Mouse (Mus musculus): ENCODE data around the gene Exoc3l. TPM values are rescaled to one million over a fixed set of nuclear protein-coding genes. Genes with fewer than 3 reads are reported as not detected.

The Exoc3l gene
- polyA plus RNA-seq, 1 experiment from 2014 or later, result 25.4 TPM

DNA sequence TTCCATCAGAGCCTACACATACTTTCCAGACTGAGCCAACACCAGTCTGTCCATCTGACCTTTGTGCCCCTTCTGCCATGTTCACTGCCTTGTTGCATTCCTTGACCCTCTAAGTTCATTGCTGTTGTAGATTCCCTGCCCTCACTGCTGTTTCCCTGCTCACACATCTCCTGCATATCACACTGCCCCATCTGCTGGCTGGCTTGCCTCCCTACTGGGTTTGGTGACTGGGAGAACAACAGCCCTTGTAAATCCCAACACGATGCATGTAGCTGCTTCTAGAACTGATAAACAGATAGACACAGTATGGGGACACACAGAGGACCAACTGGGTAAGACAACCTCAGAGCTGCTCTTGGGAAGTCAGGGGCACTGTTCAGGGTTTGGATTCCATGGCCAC is 15.8 kb upstream of the Exoc3l start:
- H3K36me3 ChIP-seq, result peaks cover 91% of the 10 kb centered on the region
- no peaks in the 10 kb centered on the region for H3K9me3 ChIP-seq (replicated peaks)
- no peak overlapping the region for H3K4me3 ChIP-seq (replicated peaks)
- H3K27me3 ChIP-seq, result no peaks in the 10 kb centered on the region
- H3K27ac ChIP-seq, result no peak overlapping the region
- no peaks in the 10 kb centered on the region for H3K4me1 ChIP-seq
- no peak overlapping the region for H3K4me2 ChIP-seq
- no peak overlapping the region for H3K9ac ChIP-seq
- ATAC-seq (replicated peaks; ENCODE audit: low FRiP score), result no peak
- WGBS, result 93% methylated on average over 1 of the region's 1 CpGs

DNA sequence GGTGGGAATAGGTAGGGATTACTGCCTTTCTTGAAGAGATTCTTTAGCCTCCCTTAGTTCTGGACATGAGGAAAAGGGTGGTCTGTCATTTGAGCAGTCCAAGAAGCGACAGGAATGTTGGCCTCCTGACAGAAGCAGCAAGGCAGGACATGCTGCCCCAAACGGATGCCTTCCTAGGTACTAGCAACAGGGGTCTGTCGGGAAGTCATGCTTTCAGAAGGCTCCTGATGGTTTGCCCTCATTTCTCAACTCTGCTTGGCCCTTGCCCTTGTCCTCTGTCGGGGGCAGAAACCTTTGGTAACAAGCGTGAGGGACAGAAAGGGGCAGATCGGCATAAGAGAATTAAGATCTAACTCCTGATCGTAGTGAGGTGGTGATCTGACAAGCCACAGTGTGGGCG is 14.2 kb upstream of the Exoc3l start:
- H3K4me1 ChIP-seq, result peaks cover 15% of the 10 kb centered on the region
- H3K9ac ChIP-seq, result no peak overlapping the region
- no peak overlapping the region for H3K27ac ChIP-seq
- ATAC-seq (replicated peaks; ENCODE audit: low FRiP score), result no peak
- 80% methylated on average over 8 of the region's 8 CpGs for WGBS
- H3K27me3 ChIP-seq, result no peaks in the 10 kb centered on the region
- H3K4me3 ChIP-seq (replicated peaks), result no peak overlapping the region
- no peaks in the 10 kb centered on the region for H3K9me3 ChIP-seq (replicated peaks)
- H3K4me2 ChIP-seq, result no peak overlapping the region
- peaks cover 77% of the 10 kb centered on the region for H3K36me3 ChIP-seq

DNA sequence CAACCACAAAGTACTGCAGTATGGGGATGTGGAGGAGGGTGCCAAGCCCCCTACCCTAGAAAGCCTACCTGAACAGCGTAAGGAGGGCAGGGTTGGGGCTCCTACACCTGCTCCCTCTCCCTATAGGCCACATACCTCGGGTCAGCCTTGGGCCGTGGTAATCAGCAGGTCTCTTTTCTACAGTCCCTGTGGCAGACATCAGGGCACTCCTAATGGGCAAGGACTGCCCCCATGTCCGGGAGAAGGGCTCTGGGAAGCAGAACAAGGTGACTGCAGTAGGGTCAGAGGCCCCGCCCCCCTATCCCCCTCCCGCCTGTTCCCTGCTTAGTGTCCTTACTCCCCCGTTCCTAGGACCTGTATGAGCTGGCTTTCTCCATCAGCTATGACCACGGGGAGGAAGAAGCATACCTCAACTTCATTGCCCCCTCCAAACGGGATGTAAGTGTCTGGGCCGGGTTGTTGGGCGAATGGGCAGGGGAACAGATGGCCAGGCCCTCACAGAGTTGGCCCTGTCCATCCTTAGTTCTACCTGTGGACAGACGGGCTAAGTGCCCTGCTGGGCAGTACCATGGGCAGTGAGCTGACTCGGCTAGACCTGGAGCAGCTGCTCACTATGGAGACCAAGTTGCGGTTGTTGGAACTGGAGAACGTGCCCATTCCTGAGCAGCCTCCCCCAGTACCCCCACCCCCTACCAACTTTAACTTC is 13.4 kb upstream of the Exoc3l start:
- H3K4me2 ChIP-seq, result no peak overlapping the region
- ATAC-seq (replicated peaks; ENCODE audit: low FRiP score), result no peak
- peaks cover 23% of the 10 kb centered on the region for H3K4me1 ChIP-seq
- no peaks in the 10 kb centered on the region for H3K9me3 ChIP-seq (replicated peaks)
- no peaks in the 10 kb centered on the region for H3K27me3 ChIP-seq
- no peak overlapping the region for H3K9ac ChIP-seq
- no peak overlapping the region for H3K4me3 ChIP-seq (replicated peaks)
- H3K36me3 ChIP-seq, result peaks cover 76% of the 10 kb centered on the region
- 78% methylated on average over 15 of the region's 15 CpGs for WGBS
- H3K27ac ChIP-seq, result no peak overlapping the region

DNA sequence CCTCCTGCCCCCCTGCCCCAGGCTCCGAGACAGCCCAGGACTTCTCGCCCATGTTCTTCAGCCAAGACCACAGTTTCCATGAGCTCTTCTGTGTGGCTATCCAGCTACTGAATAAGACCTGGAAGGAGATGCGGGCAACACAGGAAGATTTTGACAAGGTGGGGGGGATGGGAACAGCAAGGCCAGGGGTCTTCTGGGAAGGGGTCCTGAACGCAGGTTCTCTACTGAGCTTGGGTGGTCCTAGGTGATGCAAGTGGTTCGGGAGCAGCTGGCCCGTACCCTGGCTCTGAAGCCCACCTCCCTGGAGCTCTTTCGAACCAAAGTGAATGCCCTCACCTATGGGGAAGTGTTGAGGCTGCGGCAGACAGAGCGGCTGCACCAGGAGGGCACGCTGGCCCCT is 12.5 kb upstream of the Exoc3l start:
- Histone ChIP-seq H3K9ac (no peak overlapping the region), H3K36me3 (peaks cover 76% of the 10 kb centered on the region), H3K4me3 (replicated peaks) (no peak overlapping the region), H3K4me2 (no peak overlapping the region), H3K4me1 (peaks cover 27% of the 10 kb centered on the region), H3K9me3 (replicated peaks) (no peaks in the 10 kb centered on the region), H3K27ac (no peak overlapping the region), H3K27me3 (no peaks in the 10 kb centered on the region)
- WGBS, result 87% methylated on average over 10 of the region's 10 CpGs
- ATAC-seq (replicated peaks; ENCODE audit: low FRiP score), result no peak

DNA sequence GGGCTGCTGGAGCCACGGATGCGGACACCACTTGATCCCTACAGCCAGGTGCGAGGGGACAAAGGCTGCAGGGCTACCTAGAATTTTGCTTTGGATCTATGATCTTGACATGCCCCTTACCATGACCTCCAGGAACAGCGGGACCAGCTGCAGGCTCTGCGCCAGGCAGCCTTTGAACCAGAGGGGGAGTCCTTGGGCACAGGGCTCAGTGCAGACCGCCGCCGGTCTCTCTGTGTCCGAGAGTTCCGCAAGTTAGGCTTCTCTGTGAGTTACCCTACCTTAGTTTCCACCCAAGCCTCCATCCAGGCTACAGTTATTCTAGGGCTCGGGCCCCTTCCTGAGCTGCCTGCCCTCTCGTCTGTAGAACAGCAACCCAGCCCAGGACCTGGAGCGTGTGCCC is 11.8 kb upstream of the Exoc3l start:
- Histone ChIP-seq H3K4me1 (peaks cover 27% of the 10 kb centered on the region), H3K36me3 (peaks cover 77% of the 10 kb centered on the region), H3K27me3 (no peaks in the 10 kb centered on the region), H3K9ac (no peak overlapping the region), H3K4me3 (replicated peaks) (no peak overlapping the region), H3K9me3 (replicated peaks) (no peaks in the 10 kb centered on the region), H3K4me2 (no peak overlapping the region), H3K27ac (no peak overlapping the region)
- WGBS, result 93% methylated on average over 13 of the region's 13 CpGs
- no peak for ATAC-seq (replicated peaks; ENCODE audit: low FRiP score)

DNA sequence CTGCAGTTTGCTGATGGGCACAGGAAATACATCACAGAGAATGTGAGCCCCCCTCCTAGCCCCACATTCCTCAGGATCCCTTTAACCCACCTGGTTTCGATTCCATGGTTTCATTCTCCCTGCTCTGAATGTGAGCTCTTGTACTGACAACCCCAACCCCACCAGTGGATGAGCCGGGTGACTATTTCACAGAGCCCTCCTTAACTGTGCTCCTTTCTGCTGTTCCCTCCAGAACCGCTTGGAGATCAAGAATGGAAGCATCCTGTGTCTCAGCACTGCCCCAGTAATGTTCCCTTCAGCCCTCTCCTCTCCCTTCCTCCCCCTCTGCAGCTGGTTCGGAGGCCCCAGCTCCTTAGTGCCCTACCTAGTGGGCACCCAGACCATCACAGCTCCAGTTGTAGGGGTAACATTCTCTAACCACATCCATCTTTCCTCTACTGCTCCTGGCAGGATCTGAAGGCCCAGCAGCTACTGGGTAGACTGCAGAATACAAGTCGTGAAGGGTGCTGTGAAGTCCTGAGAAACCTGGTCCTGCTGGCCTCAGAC is 10.3 kb upstream of the Exoc3l start:
- Histone ChIP-seq H3K27ac (peak overlapping the region; percentile 91), H3K9ac (peak overlapping the region; percentile 35), H3K4me2 (peak overlapping the region; percentile 76), H3K27me3 (no peaks in the 10 kb centered on the region), H3K4me3 (replicated peaks) (peak overlapping the region; percentile 46), H3K4me1 (peaks cover 27% of the 10 kb centered on the region), H3K9me3 (replicated peaks) (no peaks in the 10 kb centered on the region), H3K36me3 (peaks cover 77% of the 10 kb centered on the region)
- ATAC-seq (replicated peaks; ENCODE audit: low FRiP score), result peak; percentile 12; the same call in 1 of the 2 replicates
- WGBS, result 46% methylated on average over 5 of the region's 5 CpGs

DNA sequence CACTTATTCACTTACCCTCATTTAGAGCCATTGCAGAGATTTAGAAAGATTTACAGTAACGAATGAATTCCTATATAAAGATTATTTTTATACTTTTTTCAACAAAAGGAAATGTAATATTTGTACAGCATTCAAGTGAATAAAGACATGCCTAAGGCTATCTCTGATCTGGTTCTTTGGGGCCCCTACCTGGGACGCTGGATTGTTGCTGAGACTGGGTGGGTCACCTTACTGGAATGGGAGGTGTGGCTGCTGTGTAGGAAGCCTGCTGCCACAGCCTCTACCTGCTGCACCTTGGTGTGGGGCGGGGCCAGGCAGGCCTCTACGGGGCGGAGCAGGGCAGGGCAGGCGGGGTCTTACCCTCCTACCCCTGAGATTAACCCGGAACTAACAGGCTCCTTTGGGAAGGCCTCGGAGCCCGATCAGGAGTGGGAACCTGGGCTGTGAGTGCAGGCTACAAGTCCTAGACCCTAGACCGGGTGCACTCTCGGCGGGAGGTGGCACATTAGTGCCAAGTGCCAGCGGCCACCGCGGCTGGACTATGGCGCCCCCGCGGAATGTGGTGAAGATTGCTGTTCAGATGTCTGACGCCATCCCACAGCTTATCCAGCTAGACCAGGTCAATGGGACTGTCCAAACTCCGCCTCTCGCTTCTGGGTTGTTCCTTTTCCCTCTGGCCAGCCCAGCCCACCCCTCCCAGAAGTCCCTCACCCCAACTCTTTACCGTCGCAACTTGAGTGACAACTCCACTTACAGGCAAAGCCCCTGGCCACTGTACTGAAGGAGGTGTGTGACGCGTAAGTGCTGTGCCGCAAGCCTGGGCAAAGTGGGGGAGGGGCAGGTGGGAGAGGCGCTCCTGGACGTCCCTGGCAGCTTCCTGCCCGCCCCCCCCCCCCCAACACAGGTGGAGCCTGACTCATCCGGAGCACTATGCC is 9.6 kb upstream of the Exoc3l start, which contains the start of gene Elmo3:
Gene Elmo3, plus strand, starts transcription at position 391 of the 935 bp plus-strand sequence.
- H3K27ac ChIP-seq, result peak within 1 kb of the TSS; percentile 91
- H3K4me3 ChIP-seq (replicated peaks), result peak within 1 kb of the TSS; percentile 46
- no peaks in the 10 kb centered on the region for H3K9me3 ChIP-seq (replicated peaks)
- no peaks in the 10 kb centered on the region for H3K27me3 ChIP-seq
- 5% methylated on average over 30 of the region's 30 CpGs for WGBS
- ATAC-seq (replicated peaks; ENCODE audit: low FRiP score), result peak; percentile 86
- H3K9ac ChIP-seq, result peak within 1 kb of the TSS; percentile 47
- H3K4me2 ChIP-seq, result peak within 1 kb of the TSS; percentile 76
- peaks cover 78% of the 10 kb centered on the region for H3K36me3 ChIP-seq
- H3K4me1 ChIP-seq, result peaks cover 27% of the 10 kb centered on the region

DNA sequence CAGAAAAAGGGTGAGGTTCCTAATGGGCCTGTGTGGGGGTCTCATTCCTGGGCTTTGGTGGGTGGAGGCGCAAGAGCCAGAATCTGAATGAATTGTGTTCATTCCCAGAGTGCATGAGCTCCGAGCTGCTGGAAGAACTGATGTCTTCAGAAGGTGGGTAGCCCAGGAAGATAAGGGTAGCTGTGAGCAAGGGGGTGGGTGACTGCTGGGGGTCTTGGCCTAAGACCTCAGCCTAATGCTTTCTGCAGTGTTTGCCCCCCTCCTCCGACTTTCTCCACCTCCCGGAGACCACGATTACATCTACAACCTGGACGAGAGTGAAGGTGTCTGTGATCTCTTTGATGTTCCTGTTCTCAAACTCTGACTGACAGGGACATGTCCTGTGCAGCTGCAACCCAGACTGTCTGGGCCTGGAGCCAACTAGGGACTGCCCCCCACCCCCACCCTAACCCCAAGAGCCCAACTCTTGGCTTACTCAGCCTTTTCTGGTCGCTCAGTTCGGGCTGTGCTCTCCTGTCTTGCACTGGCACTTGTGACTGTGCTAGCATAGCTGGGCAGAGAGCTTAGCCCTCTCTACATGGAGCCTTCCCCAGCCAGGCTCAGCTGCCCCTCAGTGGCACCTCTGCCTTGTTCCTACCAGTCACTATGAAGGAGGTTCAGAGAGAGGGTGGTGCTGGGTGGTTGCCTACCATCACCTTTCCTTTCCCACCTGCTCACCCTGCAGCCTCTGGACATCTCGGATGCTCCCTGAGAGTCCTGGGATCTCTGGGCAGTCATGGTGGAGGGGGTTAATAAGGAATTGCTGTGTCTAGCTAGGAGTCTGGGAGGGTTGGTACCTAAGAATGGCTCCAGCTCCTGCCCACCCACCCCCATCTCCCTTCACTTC is 8.7 kb upstream of the Exoc3l start:
- no peak overlapping the region for H3K4me2 ChIP-seq
- H3K9ac ChIP-seq, result no peak overlapping the region
- H3K27ac ChIP-seq, result peak overlapping the region; percentile 91
- WGBS, result 65% methylated on average over 9 of the region's 9 CpGs
- no peak overlapping the region for H3K4me3 ChIP-seq (replicated peaks)
- H3K36me3 ChIP-seq, result peaks cover 78% of the 10 kb centered on the region
- ATAC-seq (replicated peaks; ENCODE audit: low FRiP score), result peak; percentile 12
- no peaks in the 10 kb centered on the region for H3K27me3 ChIP-seq
- H3K9me3 ChIP-seq (replicated peaks), result no peaks in the 10 kb centered on the region
- peaks cover 27% of the 10 kb centered on the region for H3K4me1 ChIP-seq

DNA sequence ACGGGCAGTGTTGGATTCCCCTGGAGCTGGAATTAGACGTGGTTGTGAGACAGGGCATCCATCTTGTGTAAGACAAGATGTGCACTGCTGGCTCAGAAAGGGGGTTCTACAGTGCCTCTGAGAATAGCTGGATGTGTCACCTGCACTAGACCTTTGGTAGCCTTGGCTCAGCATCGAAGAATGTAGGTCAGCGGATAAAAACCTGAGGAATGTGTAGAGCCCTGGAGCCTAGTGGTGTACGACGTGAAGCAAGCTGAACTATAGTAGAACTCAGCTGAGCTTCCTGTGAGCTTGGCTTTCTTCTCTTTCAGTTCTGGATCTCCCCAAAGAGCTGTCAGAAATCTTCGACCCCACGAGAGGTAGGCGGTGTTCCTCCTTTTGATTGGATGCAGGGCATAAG is 8.0 kb upstream of the Exoc3l start:
- peaks cover 30% of the 10 kb centered on the region for H3K4me1 ChIP-seq
- no peaks in the 10 kb centered on the region for H3K27me3 ChIP-seq
- peaks cover 78% of the 10 kb centered on the region for H3K36me3 ChIP-seq
- no peak overlapping the region for H3K9ac ChIP-seq
- 78% methylated on average over 9 of the region's 9 CpGs for WGBS
- H3K4me3 ChIP-seq (replicated peaks), result no peak overlapping the region
- H3K4me2 ChIP-seq, result no peak overlapping the region
- peak overlapping the region; percentile 91; the same call in 1 of the 2 replicates for H3K27ac ChIP-seq
- ATAC-seq (replicated peaks; ENCODE audit: low FRiP score), result no peak
- H3K9me3 ChIP-seq (replicated peaks), result no peaks in the 10 kb centered on the region

DNA sequence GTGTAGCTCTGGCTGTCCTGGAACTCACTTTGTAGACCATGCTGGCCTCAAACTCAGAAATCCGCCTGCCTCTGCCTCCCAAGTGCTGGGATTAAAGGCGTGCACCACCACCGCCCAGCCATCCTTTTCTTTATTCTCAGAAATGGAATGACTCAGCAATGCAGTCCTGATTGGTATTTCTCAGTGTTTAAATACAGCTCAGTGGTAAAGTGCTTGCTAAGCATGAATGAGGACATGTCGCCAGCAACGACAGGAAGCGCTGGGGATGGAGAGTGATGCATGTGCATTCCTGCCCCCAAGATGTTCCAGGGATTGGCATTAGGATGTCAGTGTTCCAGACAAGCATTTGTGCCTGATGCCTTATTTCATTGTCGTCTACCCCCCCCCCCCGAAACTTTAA is 7.5 kb upstream of the Exoc3l start:
- Histone ChIP-seq H3K9ac (no peak overlapping the region), H3K4me3 (replicated peaks) (no peak overlapping the region), H3K4me2 (no peak overlapping the region), H3K9me3 (replicated peaks) (no peaks in the 10 kb centered on the region), H3K4me1 (peaks cover 34% of the 10 kb centered on the region), H3K27me3 (no peaks in the 10 kb centered on the region), H3K36me3 (peaks cover 78% of the 10 kb centered on the region), H3K27ac (no peak overlapping the region)
- no peak for ATAC-seq (replicated peaks; ENCODE audit: low FRiP score)
- 84% methylated on average over 8 of the region's 8 CpGs for WGBS

DNA sequence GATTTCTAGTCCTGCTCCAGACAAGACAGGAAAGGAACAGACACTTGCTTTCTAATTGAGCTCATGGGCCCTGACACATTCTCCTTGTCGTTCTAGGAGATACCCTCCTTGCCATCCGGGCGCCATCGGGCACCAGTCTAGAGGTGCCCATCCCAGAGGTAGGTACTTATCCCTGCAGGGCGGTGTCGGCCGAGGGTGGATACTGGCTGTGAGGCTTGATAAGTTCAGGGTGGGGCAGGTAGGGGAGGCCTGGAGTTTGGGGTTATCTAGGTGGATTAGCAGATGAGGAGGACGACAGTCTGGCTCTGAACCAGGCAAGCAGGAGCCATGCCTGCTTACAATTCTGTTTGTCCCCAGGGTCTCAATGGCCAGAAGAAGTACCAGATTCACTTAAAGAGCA is 4.1 kb upstream of the Exoc3l start:
- H3K4me2 ChIP-seq, result no peak overlapping the region
- H3K4me3 ChIP-seq (replicated peaks), result no peak overlapping the region
- 94% methylated on average over 8 of the region's 8 CpGs for WGBS
- ATAC-seq (replicated peaks; ENCODE audit: low FRiP score), result peak; percentile 59; the same call in 1 of the 2 replicates
- H3K27ac ChIP-seq, result no peak overlapping the region
- peaks cover 34% of the 10 kb centered on the region for H3K4me1 ChIP-seq
- no peaks in the 10 kb centered on the region for H3K9me3 ChIP-seq (replicated peaks)
- peaks cover 65% of the 10 kb centered on the region for H3K36me3 ChIP-seq
- no peak overlapping the region for H3K9ac ChIP-seq
- H3K27me3 ChIP-seq, result no peaks in the 10 kb centered on the region

Data from kidney, embryonic 15.5 days (tissue).